Mouse (Mus musculus): ENCODE results near the gene Ndnf. TPM values are rescaled to one million over a fixed set of nuclear protein-coding genes. Genes with fewer than 3 reads are reported as not detected.

Gene Ndnf
- polyA plus RNA-seq, 1 experiment from 2014 or later = 2.2 TPM

DNA sequence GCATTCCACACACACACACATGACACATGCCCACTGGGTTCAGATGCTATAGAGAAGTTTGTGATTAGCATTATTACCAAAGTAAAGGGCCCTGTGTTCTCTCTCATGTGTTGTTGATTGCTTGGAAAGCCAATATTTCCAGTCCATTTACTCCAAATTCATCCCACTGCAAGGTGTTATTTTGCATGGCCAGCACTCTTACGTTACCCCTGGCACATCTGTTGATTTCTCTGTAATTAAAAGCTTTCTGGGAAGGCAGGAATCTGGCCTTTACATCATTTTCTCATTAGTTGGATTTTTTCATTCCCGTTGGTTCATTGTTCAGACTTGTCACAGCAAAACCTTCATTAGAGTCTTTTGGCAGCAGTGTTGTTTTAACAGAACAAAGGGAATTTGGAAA lies 54.3 kb downstream of the Ndnf start:
- no peak for DNase-seq (ENCODE audit: low spot score)
- 79% methylated on average over 2 of the region's 2 CpGs for WGBS

GRCm38 (mm10) chr6:65728261-65728660 lies 56.9 kb downstream of the Ndnf start:
- H3K9me3 ChIP-seq (ENCODE audit: control insufficient read depth, low read length) = no peaks in the 10 kb centered on the region
- no peaks in the 10 kb centered on the region for H3K27me3 ChIP-seq (replicated peaks; ENCODE audit: control insufficient read depth, insufficient read depth, low read length)
- no peak overlapping the region for H3K4me2 ChIP-seq (ENCODE audit: low read length)
- no peaks in the 10 kb centered on the region for H3K36me3 ChIP-seq (ENCODE audit: control insufficient read depth, insufficient read depth, low read length)
- H3K4me1 ChIP-seq (replicated peaks; ENCODE audit: control insufficient read depth, insufficient read depth, low read length) = no peaks in the 10 kb centered on the region
- H3K9ac ChIP-seq (ENCODE audit: low read length) = no peak overlapping the region
- DNase-seq (ENCODE audit: low spot score) (no peak), ATAC-seq (replicated peaks; ENCODE audit: low FRiP score, low TSS enrichment, low read depth) (no peak)
- H3K4me3 ChIP-seq (ENCODE audit: low read depth, low read length) = no peak overlapping the region
- 81% methylated on average over 3 of the region's 3 CpGs for WGBS
- no peak overlapping the region for H3K27ac ChIP-seq (ENCODE audit: low read depth)

More for the DNA sequence above, 54.3 kb downstream of the Ndnf start:
- Histone ChIP-seq H3K36me3 (ENCODE audit: control insufficient read depth, insufficient read depth, low read length) (no peaks in the 10 kb centered on the region), H3K9ac (ENCODE audit: low read length) (no peak overlapping the region), H3K9me3 (ENCODE audit: control insufficient read depth, low read length) (no peaks in the 10 kb centered on the region), H3K27me3 (replicated peaks; ENCODE audit: control insufficient read depth, insufficient read depth, low read length) (no peaks in the 10 kb centered on the region), H3K27ac (ENCODE audit: low read depth) (no peak overlapping the region), H3K4me3 (ENCODE audit: low read depth, low read length) (no peak overlapping the region), H3K4me2 (ENCODE audit: low read length) (no peak overlapping the region), H3K4me1 (replicated peaks; ENCODE audit: control insufficient read depth, insufficient read depth, low read length) (no peaks in the 10 kb centered on the region)
- no peak for ATAC-seq (replicated peaks; ENCODE audit: low FRiP score, low TSS enrichment, low read depth)

DNA sequence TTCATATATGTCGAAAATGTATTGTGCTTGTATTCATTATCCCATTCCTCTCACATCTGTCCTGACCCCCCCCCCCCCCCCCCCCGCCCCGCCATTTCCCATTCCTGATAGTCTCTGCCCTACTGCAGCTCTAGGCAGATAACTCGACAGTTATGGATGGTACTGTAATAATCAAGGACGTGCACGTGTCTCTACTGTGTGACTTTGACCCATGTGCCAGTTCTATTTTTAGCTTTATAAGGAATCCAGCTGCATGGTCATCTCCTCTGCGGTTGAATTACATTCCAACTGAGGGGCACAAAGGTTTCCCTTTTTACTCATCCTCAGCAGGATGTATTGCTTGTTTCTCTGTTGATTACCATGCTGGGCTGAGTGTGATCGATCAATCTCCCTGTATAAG lies 68.1 kb downstream of the Ndnf start:
- H3K36me3 ChIP-seq (ENCODE audit: control insufficient read depth, insufficient read depth, low read length) = no peaks in the 10 kb centered on the region
- no peaks in the 10 kb centered on the region for H3K27me3 ChIP-seq (replicated peaks; ENCODE audit: control insufficient read depth, insufficient read depth, low read length)
- H3K4me1 ChIP-seq (replicated peaks; ENCODE audit: control insufficient read depth, insufficient read depth, low read length) = no peaks in the 10 kb centered on the region
- H3K4me2 ChIP-seq (ENCODE audit: low read length) = no peak overlapping the region
- 59% methylated on average over 6 of the region's 8 CpGs for WGBS
- no peaks in the 10 kb centered on the region for H3K9me3 ChIP-seq (ENCODE audit: control insufficient read depth, low read length)
- H3K27ac ChIP-seq (ENCODE audit: low read depth) = no peak overlapping the region
- no peak overlapping the region for H3K9ac ChIP-seq (ENCODE audit: low read length)
- no peak for ATAC-seq (replicated peaks; ENCODE audit: low FRiP score, low TSS enrichment, low read depth)
- H3K4me3 ChIP-seq (ENCODE audit: low read depth, low read length) = no peak overlapping the region
- no peak for DNase-seq (ENCODE audit: low spot score)

DNA sequence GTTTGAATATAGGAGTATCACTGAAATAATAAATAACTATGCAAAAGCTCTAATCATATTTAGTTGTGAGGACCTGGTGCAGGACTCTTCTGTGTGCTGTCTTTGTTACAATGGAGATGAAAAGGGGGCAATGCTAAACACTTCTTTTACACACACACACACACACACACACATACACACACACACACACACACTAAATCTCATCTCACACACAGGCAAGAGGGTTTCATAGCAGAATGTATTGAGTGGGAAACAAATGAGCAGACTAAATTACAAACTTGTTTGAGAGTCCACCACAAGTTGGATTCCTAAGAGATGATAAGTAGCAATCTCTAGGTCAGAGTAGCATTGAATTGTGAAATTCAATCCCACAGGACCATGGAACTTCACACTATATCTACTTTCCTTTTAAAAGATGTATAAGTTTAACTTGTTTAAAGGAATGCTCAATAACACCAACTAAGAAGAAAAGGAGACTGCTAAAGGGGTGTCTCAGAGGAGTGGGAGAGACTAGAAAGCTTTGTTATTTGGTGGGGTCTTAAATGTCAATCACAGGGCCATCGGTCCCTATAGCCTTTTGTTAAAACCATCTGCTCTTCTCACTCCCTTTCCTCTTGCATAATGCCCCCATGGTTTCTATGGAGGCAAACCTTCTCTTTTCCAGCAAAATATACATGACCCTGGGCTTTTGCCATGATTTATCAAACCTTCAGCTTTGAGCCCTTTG lies 71.9 kb downstream of the Ndnf start:
- 55% methylated on average over 1 of the region's 1 CpGs for WGBS
- no peak for ATAC-seq (replicated peaks; ENCODE audit: low FRiP score, low TSS enrichment, low read depth)
- DNase-seq (ENCODE audit: low spot score) = no peak
- Histone ChIP-seq H3K27ac (ENCODE audit: low read depth) (no peak overlapping the region), H3K27me3 (replicated peaks; ENCODE audit: control insufficient read depth, insufficient read depth, low read length) (no peaks in the 10 kb centered on the region), H3K9me3 (ENCODE audit: control insufficient read depth, low read length) (no peaks in the 10 kb centered on the region), H3K9ac (ENCODE audit: low read length) (no peak overlapping the region), H3K36me3 (ENCODE audit: control insufficient read depth, insufficient read depth, low read length) (no peaks in the 10 kb centered on the region), H3K4me1 (replicated peaks; ENCODE audit: control insufficient read depth, insufficient read depth, low read length) (no peaks in the 10 kb centered on the region), H3K4me2 (ENCODE audit: low read length) (no peak overlapping the region), H3K4me3 (ENCODE audit: low read depth, low read length) (no peak overlapping the region)

GRCm38 (mm10) chr6:65743871-65744202 lies 72.4 kb downstream of the Ndnf start:
- no peak overlapping the region for H3K9ac ChIP-seq (ENCODE audit: low read length)
- no peaks in the 10 kb centered on the region for H3K4me1 ChIP-seq (replicated peaks; ENCODE audit: control insufficient read depth, insufficient read depth, low read length)
- DNase-seq (ENCODE audit: low spot score) (no peak), ATAC-seq (replicated peaks; ENCODE audit: low FRiP score, low TSS enrichment, low read depth) (no peak)
- H3K27me3 ChIP-seq (replicated peaks; ENCODE audit: control insufficient read depth, insufficient read depth, low read length) = no peaks in the 10 kb centered on the region
- no peaks in the 10 kb centered on the region for H3K36me3 ChIP-seq (ENCODE audit: control insufficient read depth, insufficient read depth, low read length)
- no peaks in the 10 kb centered on the region for H3K9me3 ChIP-seq (ENCODE audit: control insufficient read depth, low read length)
- no peak overlapping the region for H3K4me3 ChIP-seq (ENCODE audit: low read depth, low read length)
- H3K4me2 ChIP-seq (ENCODE audit: low read length) = no peak overlapping the region
- H3K27ac ChIP-seq (ENCODE audit: low read depth) = no peak overlapping the region

DNA sequence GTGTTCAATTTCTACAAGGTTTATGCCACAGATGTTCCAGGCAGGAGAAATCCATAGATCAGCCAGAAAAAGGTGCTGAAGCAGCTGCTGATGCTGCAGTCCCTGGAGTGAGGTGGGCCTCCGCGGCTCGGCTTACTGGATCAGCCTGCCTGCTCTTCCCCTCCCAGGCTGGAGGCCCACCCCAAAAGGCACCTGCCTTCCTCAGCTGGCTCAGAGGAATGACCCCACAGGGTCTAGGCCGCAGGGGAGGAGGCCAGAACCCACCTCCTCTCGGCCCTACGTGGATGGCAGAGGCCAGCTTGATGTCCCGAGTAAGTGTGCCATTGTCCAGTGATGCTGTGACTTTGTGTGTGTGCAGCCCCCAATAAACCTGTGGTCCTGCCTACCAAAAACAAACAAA lies 86.8 kb downstream of the Ndnf start:
- Histone ChIP-seq H3K27ac (ENCODE audit: low read depth) (no peak overlapping the region), H3K4me2 (ENCODE audit: low read length) (no peak overlapping the region), H3K27me3 (replicated peaks; ENCODE audit: control insufficient read depth, insufficient read depth, low read length) (no peaks in the 10 kb centered on the region), H3K9ac (ENCODE audit: low read length) (no peak overlapping the region), H3K36me3 (ENCODE audit: control insufficient read depth, insufficient read depth, low read length) (no peaks in the 10 kb centered on the region), H3K4me1 (replicated peaks; ENCODE audit: control insufficient read depth, insufficient read depth, low read length) (no peaks in the 10 kb centered on the region), H3K4me3 (ENCODE audit: low read depth, low read length) (no peak overlapping the region), H3K9me3 (ENCODE audit: control insufficient read depth, low read length) (no peaks in the 10 kb centered on the region)
- ATAC-seq (replicated peaks; ENCODE audit: low FRiP score, low TSS enrichment, low read depth) = no peak
- WGBS = 62% methylated on average over 7 of the region's 7 CpGs
- no peak for DNase-seq (ENCODE audit: low spot score)

DNA sequence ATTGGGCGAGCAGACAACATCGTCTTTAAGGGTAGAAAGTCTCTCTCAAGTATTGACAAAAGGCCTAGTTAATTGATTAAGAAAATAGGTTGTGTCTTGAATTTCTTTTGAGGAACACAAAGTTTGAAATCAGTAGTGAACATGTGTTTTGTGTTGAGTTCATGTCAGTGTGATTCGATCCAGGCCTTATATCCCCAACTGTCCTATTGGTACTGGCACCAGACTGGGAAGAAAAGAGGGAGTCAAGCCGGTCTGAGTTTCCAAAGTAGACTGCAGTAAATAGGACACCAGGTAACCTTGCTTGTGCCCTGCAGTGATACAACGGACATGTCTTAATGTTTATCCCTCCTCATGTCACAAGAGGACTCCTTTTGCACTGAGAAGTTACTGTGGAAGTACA lies 87.8 kb downstream of the Ndnf start:
- DNase-seq (ENCODE audit: low spot score) (no peak), ATAC-seq (replicated peaks; ENCODE audit: low FRiP score, low TSS enrichment, low read depth) (no peak)
- no peaks in the 10 kb centered on the region for H3K9me3 ChIP-seq (ENCODE audit: control insufficient read depth, low read length)
- no peak overlapping the region for H3K27ac ChIP-seq (ENCODE audit: low read depth)
- H3K4me2 ChIP-seq (ENCODE audit: low read length) = no peak overlapping the region
- 78% methylated on average over 5 of the region's 5 CpGs for WGBS
- H3K4me1 ChIP-seq (replicated peaks; ENCODE audit: control insufficient read depth, insufficient read depth, low read length) = no peaks in the 10 kb centered on the region
- no peak overlapping the region for H3K4me3 ChIP-seq (ENCODE audit: low read depth, low read length)
- no peaks in the 10 kb centered on the region for H3K27me3 ChIP-seq (replicated peaks; ENCODE audit: control insufficient read depth, insufficient read depth, low read length)
- no peaks in the 10 kb centered on the region for H3K36me3 ChIP-seq (ENCODE audit: control insufficient read depth, insufficient read depth, low read length)
- no peak overlapping the region for H3K9ac ChIP-seq (ENCODE audit: low read length)

GRCm38 (mm10) chr6:65760073-65760472 lies 88.7 kb downstream of the Ndnf start:
- 83% methylated on average over 3 of the region's 3 CpGs for WGBS
- ATAC-seq (replicated peaks; ENCODE audit: low FRiP score, low TSS enrichment, low read depth) (no peak), DNase-seq (ENCODE audit: low spot score) (no peak)

More at GRCm38 (mm10) chr6:65760073-65760472, 88.7 kb downstream of the Ndnf start:
- H3K27me3 ChIP-seq (replicated peaks; ENCODE audit: control insufficient read depth, insufficient read depth, low read length) = no peaks in the 10 kb centered on the region
- H3K4me1 ChIP-seq (replicated peaks; ENCODE audit: control insufficient read depth, insufficient read depth, low read length) = no peaks in the 10 kb centered on the region
- no peak overlapping the region for H3K9ac ChIP-seq (ENCODE audit: low read length)
- no peaks in the 10 kb centered on the region for H3K36me3 ChIP-seq (ENCODE audit: control insufficient read depth, insufficient read depth, low read length)
- H3K4me3 ChIP-seq (ENCODE audit: low read depth, low read length) = no peak overlapping the region
- H3K9me3 ChIP-seq (ENCODE audit: control insufficient read depth, low read length) = no peaks in the 10 kb centered on the region
- no peak overlapping the region for H3K4me2 ChIP-seq (ENCODE audit: low read length)
- no peak overlapping the region for H3K27ac ChIP-seq (ENCODE audit: low read depth)
